ENCODE assay signal across 1 mouse cellular context in the genomic region with DNA sequence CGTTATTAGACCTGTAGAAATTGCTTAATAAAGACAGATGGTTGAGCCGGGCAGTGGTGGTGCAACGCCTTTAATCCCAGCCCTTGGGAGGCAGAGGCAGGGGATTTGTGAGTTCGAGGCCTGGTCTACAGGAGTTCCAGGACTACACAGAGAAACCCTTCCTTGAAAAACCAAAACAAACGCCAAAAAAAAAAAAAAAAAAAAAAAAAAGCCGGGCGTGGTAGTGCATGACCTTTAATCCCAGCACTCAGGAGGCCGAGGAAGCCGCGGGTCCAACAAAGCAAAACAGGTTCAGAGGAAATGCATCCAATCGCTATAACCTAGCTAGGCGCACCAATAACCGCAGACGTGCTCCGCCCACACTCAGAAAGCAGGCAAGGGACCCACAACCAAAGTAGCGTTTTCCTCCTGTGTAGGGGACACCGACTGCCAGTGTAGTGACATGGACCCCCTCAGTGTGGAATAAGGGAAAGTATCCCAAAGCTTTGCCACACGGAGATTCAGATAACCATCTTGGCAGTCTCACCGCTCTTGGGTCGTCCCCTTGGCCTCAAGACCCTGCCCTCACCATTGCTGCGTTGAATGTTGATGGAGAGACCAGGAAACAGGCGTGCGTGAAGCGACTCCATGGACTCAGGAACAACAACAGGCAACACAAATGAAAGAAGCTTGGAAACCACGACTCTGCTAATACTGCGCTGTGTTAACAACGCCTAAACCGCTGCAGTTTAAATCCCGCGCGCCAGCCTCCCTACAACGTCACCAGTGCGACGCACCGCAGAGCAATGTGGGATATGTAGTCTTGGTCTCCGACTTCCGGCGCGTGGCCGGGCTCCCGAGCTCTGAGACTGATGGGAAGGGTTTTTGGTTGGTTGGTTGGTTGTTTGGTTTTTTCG.
A peak's percentile ranks its signal among the peaks of the same experiment; 100 is the strongest.
TF ChIP-seq lines count a peak whose summit lies in the region.

A gene (minus strand): TSS at position 777 of the 896 bp plus-strand sequence.

TF ChIP-seq in CH12.LX, 34 proteins besides CTCF, POLR2A, EP300 and RAD21 (continued from another document):
- TF ChIP-seq JUND (conservative IDR thresholded peaks at IDR 0.05; ENCODE audit: low read depth, low read length) (no peak), MYC (IDR thresholded peaks at IDR 0.05; ENCODE audit: low read depth, low read length) (peak; percentile 75), ZKSCAN1 (IDR thresholded peaks at IDR 0.05; ENCODE audit: borderline replicate concordance, low read depth, low read length) (no peak; the same call in 1 of the 2 replicates), BHLHE40 (IDR thresholded peaks at IDR 0.05; ENCODE audit: low read depth, low read length) (0 out of 2 replicates have a peak, but pooled peaks have one; percentile 19), USF1 (IDR thresholded peaks at IDR 0.05; ENCODE audit: low read depth, low read length) (0 out of 2 replicates have a peak, but pooled peaks have one; percentile 12), TCF12 (IDR thresholded peaks at IDR 0.05; ENCODE audit: low read depth, low read length) (peak; percentile 77), CHD1 (IDR thresholded peaks at IDR 0.05; ENCODE audit: low read depth, low read length) (no peak), ETS1 (conservative IDR thresholded peaks at IDR 0.05; ENCODE audit: low read depth, low read length) (no peak), MAX (IDR thresholded peaks at IDR 0.05; ENCODE audit: low read length) (peak; percentile 87), RCOR1 (conservative IDR thresholded peaks at IDR 0.05; ENCODE audit: low read depth, low read length) (no peak), POLR2AphosphoS2 (IDR thresholded peaks at IDR 0.05; ENCODE audit: low read depth, low read length) (peak; percentile 69; the same call in 1 of the 2 replicates), SMC3 (IDR thresholded peaks at IDR 0.05; ENCODE audit: low read depth, low read length) (no peak), SIN3A (IDR thresholded peaks at IDR 0.05; ENCODE audit: low read length) (peak; percentile 100), IRF4 (IDR thresholded peaks at IDR 0.05; ENCODE audit: low read depth, low read length) (peak; percentile 72), MAFK (IDR thresholded peaks at IDR 0.05; ENCODE audit: insufficient replicate concordance, low read length) (no peak), KAT2A (IDR thresholded peaks at IDR 0.05; ENCODE audit: insufficient replicate concordance, low read length) (peak; percentile 100), ELF1 (IDR thresholded peaks at IDR 0.05; ENCODE audit: low read depth, low read length) (peak; percentile 96)
TF ChIP-seq in CH12.LX: peak in this region for 21.
